Mouse (Mus musculus) left cerebral cortex, postnatal 10 days (tissue): ENCODE measurements around the gene Sh3d19. TPM values are rescaled to one million over a fixed set of nuclear protein-coding genes. Genes with fewer than 3 reads are reported as not detected.

Source experiments
- DNase-seq, 2 experiments: peaks; one replicate each; pipeline ENCODE4 v3.0.0; 2021 to 2022; ENCODE audit warnings: low spot score in 2 of 2, mixed read lengths in 1 of 2; ENCODE audit errors: extremely low spot score in 1 of 2
- intact Hi-C: fragments of 180-260 bp; cut with DNase I; formaldehyde crosslinking; loops from one replicate; pipeline ENCODE4 v1.15.1; 2025
- total RNA-seq, 2 experiments: library from RNA; stranded (reverse); gene quantifications; 2 replicates each; pipeline ENCODE4 v1.2.3; 2021

Sh3d19 gene
- 10 to 100 TPM; 48.7 to 50.6 TPM for total RNA-seq

DNA sequence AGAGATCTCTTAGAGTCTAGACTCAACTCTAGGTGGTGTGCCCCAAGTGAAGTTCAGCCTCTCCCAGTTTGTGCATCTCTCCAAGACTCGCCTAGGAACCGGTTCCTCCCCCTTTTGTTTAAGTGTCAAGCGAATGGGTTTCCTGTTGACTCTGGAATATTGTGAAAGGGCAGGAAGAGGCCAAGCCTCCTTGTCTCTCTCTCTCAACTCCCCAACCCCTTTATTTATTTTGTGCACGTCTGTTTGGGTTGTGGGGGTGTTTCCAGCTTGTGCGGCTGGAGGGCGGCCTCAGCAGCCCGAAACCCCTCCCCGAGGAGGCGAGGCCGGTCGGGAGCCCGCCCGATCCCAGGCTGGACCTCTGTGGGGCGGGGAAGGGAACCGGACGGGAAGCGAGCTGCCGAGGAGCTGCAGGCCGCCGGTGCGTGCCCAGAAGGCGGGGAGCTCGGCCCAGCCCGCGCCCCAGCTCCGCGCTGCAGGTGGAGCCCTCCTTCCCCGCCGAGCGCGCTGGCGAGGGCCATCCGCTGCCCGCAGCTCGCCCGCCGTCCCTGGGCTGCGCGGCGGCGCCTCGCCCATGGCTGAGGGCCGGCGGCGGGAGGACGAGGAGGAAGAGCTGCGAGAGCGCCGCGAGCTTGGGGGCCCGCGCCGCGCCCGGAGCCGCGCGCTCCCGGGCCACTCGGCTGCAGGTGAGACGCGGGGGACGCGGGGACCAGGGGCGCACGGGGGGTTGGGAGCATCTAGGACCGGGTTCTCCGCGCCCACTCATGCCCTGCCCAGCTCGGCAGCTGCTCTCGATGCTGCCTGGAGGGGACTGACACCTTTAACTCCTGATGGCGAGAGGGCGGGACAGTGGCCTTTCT, at the start of gene Sh3d19:
Gene Sh3d19, plus strand, starts transcription at position 368 of the 857 bp plus-strand sequence.
- DNase-seq, result peak; percentile 15 to 91
- intact Hi-C loops, result no loop called here

DNA sequence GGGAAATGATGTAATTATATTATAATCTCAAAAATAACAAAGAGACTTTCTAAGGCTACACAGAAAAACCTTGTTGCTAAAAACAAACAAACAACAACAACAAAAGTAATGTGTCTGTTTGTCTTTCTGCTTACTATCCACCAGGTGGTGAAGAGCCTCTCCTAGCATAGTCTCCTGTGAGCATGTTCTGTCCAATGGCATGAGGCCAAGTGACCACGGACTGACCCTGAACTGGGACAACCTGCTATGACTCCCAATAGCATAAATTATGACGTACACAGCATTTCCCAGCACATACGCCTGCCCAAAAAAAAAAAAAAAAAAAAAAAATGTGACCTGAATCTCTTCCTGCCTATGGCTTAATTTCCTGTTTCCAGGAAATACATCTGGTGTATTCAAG, 48.6 kb upstream of the Sh3d19 start:
- peak in 1 of 2 experiments; percentile 56 for DNase-seq
- intact Hi-C loops, result loop anchor here (5.0 kb wide), 3 partner anchors 205 to 350 kb away; partner anchors contain the start of gene Gatb

DNA sequence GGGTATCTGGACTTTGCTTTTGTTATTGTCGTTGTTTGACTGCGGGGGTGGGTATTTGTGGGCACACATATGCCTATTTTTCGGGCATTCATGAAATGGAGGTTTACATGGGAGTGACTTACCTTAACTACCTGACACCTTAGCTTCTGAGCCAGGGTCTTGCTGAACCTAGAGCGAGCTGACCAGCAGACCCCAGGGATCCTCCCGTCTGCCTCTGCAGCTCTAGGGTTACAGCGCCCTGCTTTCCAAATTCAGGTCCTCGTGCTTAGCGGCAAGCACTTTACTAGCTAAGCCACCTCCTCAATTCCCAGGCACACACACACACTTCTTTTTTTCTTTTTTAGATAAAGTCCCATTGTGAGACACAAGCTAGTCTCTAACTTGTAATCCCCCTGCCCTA, 47.6 kb upstream of the Sh3d19 start:
- DNase-seq, result no peak
- intact Hi-C loops, result loop anchor here (5.0 kb wide), 3 partner anchors 204 to 351 kb away; partner anchors contain the start of gene Gatb

DNA sequence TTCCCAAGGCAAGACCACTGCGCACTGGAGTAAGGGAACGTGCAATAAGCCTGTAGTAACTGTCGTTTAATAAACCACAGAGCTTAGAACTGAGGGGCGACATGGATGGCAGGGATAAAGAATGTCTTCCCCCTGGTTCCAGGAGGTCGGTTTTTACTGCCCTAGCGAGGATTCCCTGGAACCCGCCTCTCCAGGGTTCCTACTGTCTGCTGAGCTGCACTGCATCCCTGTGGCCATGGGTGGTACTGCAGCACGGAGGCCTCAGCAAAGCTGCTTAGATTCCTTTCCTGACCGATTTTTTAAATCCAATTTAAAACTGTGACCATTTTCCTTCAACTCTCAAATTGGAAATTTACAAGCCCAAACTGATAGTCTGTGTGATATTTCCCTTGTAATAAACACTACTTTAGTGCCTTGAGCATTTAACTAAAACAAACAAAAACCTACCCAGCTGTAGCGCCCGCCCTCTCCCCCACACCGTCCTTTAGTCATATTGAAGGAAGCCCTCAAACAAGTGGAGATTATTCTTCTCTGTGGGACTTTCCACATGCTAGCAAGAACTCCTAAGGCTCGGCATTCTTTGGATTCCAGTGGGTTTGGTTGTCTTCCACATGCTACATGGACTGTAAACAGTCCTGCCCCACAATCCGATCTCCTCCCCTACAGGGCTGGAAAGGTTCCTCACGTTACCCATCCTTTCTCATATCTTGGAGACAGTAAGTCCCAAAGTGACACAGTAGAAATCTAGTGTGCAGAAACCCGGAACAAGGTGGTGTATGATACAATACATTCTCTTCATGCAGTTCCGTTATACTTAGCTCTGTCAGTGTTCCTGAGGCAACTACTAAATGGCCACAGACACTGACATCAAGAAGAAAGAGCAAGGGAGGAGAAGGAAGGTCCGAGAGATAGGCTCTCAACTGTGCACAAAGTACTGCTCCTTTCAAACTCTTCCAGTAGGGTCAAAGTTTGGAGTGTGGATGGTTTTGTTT, 46.7 kb upstream of the Sh3d19 start:
- intact Hi-C loops, result loop anchor here (5.0 kb wide), 3 partner anchors 203 to 352 kb away; partner anchors contain the start of gene Gatb
- peak; percentile 83 to 87 for DNase-seq

DNA sequence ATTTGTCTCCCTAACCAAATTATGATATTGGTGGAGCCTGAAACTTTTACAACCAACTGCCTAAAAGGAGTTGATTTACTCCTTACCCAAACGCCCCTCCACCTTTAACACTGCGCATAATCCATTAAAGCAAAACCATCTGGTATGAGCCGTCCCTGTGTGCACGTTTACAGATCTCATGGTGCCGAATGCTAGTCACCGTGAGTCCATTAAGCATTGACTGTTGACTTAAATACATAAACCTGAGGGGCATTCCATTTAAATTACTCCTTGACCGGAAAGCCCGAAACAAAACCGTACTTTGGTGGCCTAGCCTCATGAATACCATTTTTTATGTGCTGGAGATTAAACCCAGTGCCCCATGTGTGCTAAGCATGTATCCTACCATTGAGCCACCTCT, 43.6 kb upstream of the Sh3d19 start:
- DNase-seq, result no peak
- intact Hi-C loops, result no loop called here

DNA sequence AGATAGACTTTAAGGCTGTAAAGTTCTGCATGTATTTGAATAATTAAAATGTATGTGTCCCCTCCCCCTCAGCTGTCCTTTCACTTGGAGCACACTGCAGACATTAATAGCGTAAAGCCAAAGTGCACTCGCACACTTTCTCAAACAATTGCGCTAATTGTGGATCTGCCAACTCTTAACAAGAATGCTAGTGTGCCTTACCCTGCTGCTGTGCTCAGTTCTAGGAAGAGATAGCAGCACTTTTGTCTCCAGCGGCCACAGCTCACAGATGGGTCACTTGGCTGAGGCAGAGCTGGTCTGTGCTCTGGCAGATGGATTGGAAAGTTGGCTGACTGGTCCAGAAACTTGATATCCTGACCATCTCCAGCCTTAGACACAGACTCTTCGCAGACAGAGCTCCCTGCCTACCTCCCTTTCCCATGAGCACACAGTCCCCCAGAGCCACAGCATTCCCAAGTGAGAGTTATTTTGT, 42.7 kb upstream of the Sh3d19 start:
- intact Hi-C loops, result no loop called here
- peak; percentile 33 to 34 for DNase-seq

DNA sequence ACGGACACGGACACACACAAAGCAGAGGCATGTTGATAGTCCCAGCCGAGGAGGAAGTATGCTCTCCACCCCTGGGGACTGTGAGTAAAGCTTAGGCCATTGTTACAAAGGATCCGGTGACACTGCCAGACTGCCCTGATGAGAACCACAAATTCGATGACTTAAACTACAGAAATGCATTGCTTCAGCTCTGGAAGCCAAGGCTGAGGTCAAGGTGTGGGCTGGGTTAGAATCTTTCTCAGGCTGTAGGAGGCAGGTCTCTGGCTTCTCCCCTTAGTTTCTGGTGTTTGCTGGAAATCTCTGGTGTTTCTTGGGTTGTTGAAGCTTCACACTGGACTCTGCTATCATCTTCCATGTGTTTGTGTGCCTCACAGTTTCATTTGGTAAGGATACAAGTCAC, 41.2 kb upstream of the Sh3d19 start:
- DNase-seq, result no peak
- intact Hi-C loops, result no loop called here

DNA sequence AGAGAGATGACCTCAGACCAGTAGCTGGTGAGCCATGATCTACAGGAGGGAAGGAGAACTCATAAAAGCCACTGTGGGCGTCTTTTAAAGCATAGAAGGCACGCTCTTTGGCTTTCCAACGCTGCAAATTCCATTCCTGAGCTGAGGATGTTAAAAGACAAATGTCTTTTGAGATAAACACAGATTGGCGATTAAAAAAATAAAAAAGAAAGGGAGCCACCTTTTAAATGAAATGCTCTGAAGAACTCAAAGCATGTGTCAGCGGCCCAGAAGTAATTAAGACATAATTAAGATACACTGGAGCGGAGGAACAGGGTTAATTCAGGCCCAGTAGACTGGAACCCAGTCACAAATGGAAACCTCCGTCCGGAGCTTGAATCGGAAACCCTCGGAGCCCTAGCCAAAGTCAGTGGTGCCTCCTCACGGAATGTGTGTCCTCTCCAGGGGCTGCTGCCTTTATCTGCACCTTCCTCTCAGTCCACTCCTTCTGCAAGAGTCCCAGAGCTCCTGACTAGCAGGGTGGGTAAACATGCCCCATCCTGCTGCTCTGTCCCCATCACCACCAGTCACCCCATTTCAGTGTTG, 40.1 kb upstream of the Sh3d19 start:
- no peak for DNase-seq

DNA sequence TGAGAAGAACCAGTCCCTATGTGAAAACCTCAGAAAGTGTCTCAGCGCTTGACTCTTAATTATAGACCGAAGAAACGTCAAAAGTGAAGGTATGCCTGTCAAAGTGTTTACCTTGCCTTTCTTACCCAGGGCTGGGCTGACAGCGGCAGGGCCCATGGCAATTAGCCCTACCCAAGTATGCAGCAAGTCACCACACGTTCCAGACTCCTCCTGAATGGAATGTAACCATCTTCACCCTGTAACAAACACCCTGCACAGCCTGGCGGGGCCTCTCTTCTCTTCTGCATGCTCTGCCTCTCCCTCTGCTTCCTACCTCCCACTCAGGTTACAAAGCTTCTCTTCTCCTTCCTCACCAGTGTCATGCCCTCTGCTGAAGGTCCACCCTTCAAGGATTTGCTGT, 39.0 kb upstream of the Sh3d19 start:
- no peak for DNase-seq

More for the DNA sequence above, 40.1 kb upstream of the Sh3d19 start:
- intact Hi-C loops, result no loop called here

DNA sequence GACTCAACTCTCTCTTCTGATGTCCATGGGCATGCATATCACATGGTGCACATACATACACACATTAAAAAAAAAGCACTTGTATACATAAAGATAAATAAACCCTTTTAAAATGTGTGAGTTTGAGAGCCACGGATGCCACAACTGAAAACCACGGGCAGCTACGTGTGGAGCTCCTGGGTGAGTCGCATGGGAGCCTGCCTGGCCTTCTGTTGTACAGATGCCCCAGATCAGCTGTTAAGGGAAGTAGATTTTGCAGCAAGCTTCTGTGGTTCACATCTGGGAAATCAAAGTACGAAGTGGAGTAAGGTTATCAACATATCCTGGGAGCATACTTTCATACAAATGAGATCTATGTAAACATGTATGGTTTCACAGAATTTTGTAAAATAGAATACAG, 37.3 kb upstream of the Sh3d19 start:
- DNase-seq, result no peak

More for the DNA sequence above, 39.0 kb upstream of the Sh3d19 start:
- intact Hi-C loops, result no loop called here

DNA sequence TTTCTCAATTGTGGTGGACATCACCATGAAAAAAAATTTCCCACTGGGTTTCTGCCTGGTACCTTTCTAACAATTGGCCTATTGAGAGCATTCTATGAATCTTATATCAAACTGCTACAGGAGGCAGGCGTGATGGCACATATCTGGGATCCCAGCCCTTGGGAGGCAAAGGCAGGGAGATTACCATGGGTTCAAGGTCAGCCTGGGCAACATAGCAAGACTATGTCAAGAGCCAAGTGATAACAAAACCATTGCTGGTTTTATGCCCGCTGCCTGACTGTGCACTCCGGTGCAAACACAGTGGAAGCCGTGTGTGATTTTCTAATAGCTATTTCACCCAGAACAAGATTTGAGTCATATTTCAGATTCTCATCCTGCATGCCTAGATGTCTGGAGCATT, 20.0 kb upstream of the Sh3d19 start:
- intact Hi-C loops, result no loop called here
- no peak for DNase-seq

More for the DNA sequence above, 37.3 kb upstream of the Sh3d19 start:
- intact Hi-C loops, result no loop called here

DNA sequence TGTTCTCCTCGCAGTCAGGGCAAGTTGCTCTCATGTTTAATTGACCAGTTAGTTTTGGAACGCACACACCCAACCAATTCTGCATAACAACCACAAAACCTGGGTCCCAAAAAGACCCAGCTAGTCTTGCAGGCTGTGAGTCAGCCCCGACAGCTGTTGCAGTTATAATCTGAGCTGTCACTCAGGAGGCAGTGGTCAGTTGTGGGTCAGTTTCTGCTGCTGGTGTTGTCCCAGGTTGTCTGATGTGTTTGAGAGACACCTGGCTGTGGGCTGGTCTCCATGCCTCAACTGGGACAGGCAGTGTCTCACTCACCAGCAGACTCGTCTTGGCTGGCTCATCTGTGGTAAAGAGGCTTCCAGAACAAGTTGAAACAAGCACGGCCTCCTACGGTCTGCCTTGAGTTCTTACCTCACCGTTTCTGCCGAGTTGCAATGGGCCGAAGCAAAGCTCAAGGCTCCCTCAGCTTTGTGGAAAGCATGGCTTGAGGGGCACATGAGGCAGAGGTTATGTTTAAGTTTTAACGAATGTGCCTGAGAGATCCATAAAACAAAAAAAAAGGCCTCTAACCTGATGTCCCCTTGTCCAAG, 18.1 kb upstream of the Sh3d19 start:
- no peak for DNase-seq
- intact Hi-C loops, result no loop called here

DNA sequence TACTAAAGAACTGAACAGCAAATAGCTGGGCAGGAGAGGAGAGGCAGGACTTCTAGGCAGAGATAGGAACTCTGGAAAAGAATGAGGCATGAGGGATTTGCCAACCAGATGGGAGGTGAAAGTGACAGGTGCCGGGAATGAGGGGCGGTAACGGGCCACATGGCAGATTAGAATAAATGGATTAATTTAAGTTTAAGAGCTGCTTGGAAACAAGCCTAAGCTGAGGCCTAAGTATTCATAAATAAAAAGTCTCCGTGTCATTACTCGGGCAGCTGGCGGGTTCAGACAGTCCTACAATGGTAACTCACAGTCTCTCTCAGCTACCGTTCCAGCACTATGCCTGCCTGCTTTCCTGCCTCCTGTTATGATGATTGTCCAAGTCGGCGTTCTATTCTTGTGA, 15.6 kb upstream of the Sh3d19 start:
- intact Hi-C loops, result no loop called here
- DNase-seq, result no peak

DNA sequence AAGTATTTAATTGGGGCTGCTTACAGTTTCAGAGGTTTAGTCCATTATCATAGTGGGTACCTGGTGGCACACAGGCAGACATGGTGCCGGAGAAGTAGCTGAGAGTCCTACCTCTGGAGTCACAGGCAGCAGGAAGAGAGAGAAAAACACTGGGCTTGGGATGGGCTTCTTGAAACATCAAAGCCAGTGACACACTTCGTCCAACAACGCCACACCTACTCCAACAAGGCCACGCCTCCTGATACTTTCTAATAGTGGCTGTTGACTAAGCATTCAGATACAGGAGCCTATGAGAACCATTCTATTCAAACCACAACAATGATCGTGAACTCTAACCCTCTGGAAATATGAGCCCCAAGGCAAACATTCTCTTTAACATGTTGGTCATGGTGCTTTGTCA, 15.2 kb upstream of the Sh3d19 start:
- DNase-seq, result no peak
- intact Hi-C loops, result no loop called here

DNA sequence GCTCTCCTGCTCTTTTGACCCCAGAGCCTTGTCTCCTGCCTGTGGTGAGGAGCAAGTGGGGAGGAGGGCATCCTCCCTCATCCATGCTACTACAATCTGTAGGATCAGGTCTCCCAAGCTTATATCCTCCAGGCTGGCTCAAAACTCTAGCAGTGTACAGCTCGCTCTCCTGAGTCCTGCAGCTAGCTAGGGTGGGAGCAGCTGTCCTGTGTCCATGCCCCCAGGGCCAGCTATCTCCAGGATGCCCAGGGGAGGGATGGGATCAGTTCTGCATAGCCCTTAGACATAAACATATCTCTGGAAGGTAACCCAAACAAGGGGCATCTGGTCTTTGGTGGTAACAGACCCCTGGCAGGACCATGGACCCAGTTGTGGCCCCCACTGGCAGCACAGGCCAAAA, 11.2 kb upstream of the Sh3d19 start:
- DNase-seq, result no peak
- intact Hi-C loops, result no loop called here

DNA sequence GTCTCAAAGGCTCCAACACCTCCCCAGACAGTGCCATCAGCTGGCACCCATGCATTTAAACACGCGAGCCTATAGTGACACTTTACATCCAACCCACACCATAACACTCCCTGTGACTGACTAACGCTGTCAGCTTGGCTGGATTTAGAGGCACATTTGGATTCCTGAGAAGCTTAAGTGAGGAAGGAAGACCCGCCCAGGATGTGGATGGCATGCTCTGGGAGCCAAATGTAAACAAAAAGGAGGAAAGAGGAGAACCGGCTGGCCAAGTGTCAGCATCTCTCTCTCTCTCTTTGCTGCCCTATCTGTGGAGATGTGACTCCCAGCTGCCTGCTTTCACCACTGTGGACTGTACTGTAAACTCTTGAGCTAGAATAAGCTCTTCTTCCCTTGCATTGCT, 9.8 kb upstream of the Sh3d19 start:
- DNase-seq, result no peak
- intact Hi-C loops, result no loop called here

DNA sequence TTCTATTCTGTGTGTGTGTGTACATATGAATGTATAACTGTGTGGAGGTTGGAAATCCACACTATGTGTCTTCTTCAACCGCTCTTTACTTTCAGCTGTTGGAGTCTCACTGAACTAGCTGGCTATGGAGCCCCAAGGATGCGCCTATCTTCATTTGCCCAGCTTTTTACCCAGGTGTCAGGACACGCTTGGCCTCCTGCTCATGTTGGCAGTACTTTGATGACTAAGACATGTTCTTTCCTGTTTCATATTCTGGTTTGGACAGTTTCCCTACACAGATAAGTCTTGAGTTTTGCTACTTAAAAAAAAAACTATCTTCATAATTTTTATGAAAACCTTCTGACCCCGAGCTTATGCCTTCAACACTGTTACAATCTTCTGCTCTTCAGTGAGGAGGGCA, 5.4 kb upstream of the Sh3d19 start:
- DNase-seq, result no peak
- intact Hi-C loops, result no loop called here

DNA sequence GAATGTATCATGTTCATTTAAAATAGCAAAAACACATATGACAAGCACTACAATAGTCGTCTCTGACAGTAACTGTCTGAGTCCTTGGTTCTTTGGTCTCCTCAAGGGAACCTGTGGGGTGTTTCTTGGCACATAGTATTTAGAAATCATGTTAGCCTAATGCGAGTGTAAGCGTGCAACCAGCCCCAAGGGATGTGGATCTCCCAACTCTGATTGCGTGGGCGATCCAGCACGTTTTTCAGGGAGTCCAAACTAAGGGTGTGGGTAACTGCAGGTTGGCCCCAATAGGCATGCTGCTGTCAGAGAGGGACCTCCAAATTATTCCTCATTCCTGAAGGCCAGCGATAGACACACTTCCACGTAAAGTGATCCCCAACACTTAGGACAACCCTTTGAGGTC, 1.9 kb upstream of the Sh3d19 start:
- intact Hi-C loops, result no loop called here
- no peak for DNase-seq

DNA sequence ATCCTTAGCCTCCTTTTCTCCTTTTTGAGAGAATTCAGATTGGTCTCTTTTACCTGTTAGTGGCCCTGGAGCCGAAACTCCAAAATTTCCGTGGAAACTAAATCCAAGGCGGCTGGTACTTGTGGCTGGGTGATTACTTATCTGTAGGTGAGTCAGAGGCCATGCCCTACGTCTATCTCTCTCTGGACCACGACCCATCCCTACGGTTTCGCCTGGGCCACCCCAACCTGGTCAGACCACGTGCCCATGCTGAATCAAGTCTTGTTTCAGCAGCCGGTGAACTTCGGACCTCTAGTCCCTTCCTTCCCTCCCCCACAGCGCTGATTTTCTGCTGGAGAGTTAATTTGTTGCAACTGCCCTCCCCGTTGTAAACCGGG, 678 bp downstream of the Sh3d19 start:
- peak in 1 of 2 experiments; percentile 30 for DNase-seq
- intact Hi-C loops, result no loop called here
